Mouse (Mus musculus): ENCODE measurements at regions not wholly inside any gene's neighbourhood (a gene's known extent, or its start where the extent isn't known, plus 50 kb on each side); places are given as distances from the start of the nearest gene placed in this dataset.

DNA sequence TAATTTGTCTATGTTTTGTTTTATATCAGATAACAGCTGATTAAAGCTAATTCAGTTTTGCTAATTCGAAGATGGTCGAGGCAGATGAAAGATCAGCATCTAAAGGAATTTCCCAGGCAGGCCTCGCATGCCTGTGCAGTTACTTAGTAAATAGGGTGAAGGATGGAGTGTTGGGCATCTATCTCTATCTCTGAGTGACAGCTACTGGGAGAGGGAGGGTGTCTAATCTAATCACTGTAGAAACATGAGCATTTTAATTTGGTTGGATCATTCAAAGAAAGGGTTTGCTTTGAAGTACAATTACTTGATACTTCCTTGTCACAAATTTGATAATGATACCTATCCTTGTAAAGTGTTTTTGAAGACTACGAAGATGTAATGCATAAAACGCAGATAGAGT lies 273.8 kb downstream of the Gm11146 start:
- ATAC-seq (ENCODE audit: low FRiP score, low TSS enrichment) (no peak), DNase-seq (ENCODE audit: low spot score) (no peak)
- no peaks in the 10 kb centered on the region for H3K9me3 ChIP-seq (ENCODE audit: control insufficient read depth, low read length)
- 70% methylated on average over 5 of the region's 5 CpGs for WGBS
- no peaks in the 10 kb centered on the region for H3K36me3 ChIP-seq (ENCODE audit: control insufficient read depth, insufficient read depth, low read length)
- H3K4me1 ChIP-seq (replicated peaks; ENCODE audit: control insufficient read depth, insufficient read depth) = no peaks in the 10 kb centered on the region
- no peak overlapping the region for H3K9ac ChIP-seq (ENCODE audit: low read length)
- H3K4me3 ChIP-seq (ENCODE audit: low read depth, low read length) = no peak overlapping the region
- no peaks in the 10 kb centered on the region for H3K27me3 ChIP-seq (ENCODE audit: control insufficient read depth, insufficient read depth, low read length)
- no peak overlapping the region for H3K27ac ChIP-seq (replicated peaks)
- TF ChIP-seq EP300 (optimal IDR thresholded peaks at IDR 0.05) (no peak), CTCF (IDR thresholded peaks at IDR 0.05; ENCODE audit: low read depth) (no peak)
- no peak overlapping the region for H3K4me2 ChIP-seq (replicated peaks; ENCODE audit: low read depth)

- Histone ChIP-seq H3K9me3 (ENCODE audit: control insufficient read depth, low read length) (no peaks in the 10 kb centered on the region), H3K27me3 (ENCODE audit: control insufficient read depth, insufficient read depth, low read length) (no peaks in the 10 kb centered on the region), H3K4me1 (replicated peaks; ENCODE audit: control insufficient read depth, insufficient read depth) (no peaks in the 10 kb centered on the region), H3K27ac (replicated peaks) (no peak overlapping the region), H3K4me2 (replicated peaks; ENCODE audit: low read depth) (no peak overlapping the region), H3K36me3 (ENCODE audit: control insufficient read depth, insufficient read depth, low read length) (no peaks in the 10 kb centered on the region), H3K4me3 (ENCODE audit: low read depth, low read length) (no peak overlapping the region), H3K9ac (ENCODE audit: low read length) (no peak overlapping the region)
- DNase-seq (ENCODE audit: low spot score) (no peak), ATAC-seq (ENCODE audit: low FRiP score, low TSS enrichment) (no peak)
- TF ChIP-seq CTCF (IDR thresholded peaks at IDR 0.05; ENCODE audit: low read depth) (no peak), EP300 (optimal IDR thresholded peaks at IDR 0.05) (no peak)
- 31% methylated on average over 5 of the region's 5 CpGs for WGBS
Observed at GRCm38 (mm10) chr16:77322338-77322737, 279.6 kb downstream of the Gm11146 start.

DNA sequence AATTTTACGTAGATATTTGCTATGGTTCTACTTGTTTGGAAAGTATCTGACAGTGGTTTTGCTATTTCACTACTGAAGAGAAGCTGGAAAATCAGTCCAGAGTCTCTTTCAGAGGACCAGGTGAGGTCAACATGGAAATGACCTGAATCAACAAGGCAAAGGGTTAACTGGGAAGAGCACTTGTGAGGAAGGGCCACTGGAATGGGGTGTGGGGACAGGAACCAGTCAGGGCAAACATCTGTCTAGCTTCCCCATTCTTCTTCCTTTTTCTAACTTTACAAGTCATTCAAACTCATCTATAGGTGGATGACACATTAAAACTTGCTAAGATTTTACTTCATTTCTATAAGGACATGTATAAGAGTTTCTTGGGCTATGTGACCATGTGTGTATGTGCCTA lies 283.7 kb downstream of the Gm11146 start:
- no peak overlapping the region for H3K27ac ChIP-seq (replicated peaks)
- DNase-seq (ENCODE audit: low spot score) = no peak
- no peaks in the 10 kb centered on the region for H3K9me3 ChIP-seq (ENCODE audit: control insufficient read depth, low read length)
- H3K36me3 ChIP-seq (ENCODE audit: control insufficient read depth, insufficient read depth, low read length) = no peaks in the 10 kb centered on the region
- TF ChIP-seq EP300 (optimal IDR thresholded peaks at IDR 0.05) (no peak), CTCF (IDR thresholded peaks at IDR 0.05; ENCODE audit: low read depth) (no peak)
- H3K4me3 ChIP-seq (ENCODE audit: low read depth, low read length) = no peak overlapping the region
- H3K27me3 ChIP-seq (ENCODE audit: control insufficient read depth, insufficient read depth, low read length) = no peaks in the 10 kb centered on the region
- no peaks in the 10 kb centered on the region for H3K4me1 ChIP-seq (replicated peaks; ENCODE audit: control insufficient read depth, insufficient read depth)
- H3K4me2 ChIP-seq (replicated peaks; ENCODE audit: low read depth) = no peak overlapping the region
- WGBS = 94% methylated on average over 1 of the region's 1 CpGs
- no peak overlapping the region for H3K9ac ChIP-seq (ENCODE audit: low read length)
- no peak for ATAC-seq (ENCODE audit: low FRiP score, low TSS enrichment)

- Histone ChIP-seq H3K27me3 (ENCODE audit: control insufficient read depth, insufficient read depth, low read length) (no peaks in the 10 kb centered on the region), H3K4me3 (ENCODE audit: low read depth, low read length) (no peak overlapping the region), H3K9ac (ENCODE audit: low read length) (no peak overlapping the region), H3K36me3 (ENCODE audit: control insufficient read depth, insufficient read depth, low read length) (no peaks in the 10 kb centered on the region), H3K9me3 (ENCODE audit: control insufficient read depth, low read length) (no peaks in the 10 kb centered on the region), H3K4me1 (replicated peaks; ENCODE audit: control insufficient read depth, insufficient read depth) (no peaks in the 10 kb centered on the region), H3K4me2 (replicated peaks; ENCODE audit: low read depth) (no peak overlapping the region), H3K27ac (replicated peaks) (no peak overlapping the region)
- no peak for ATAC-seq (ENCODE audit: low FRiP score, low TSS enrichment)
- TF ChIP-seq EP300 (optimal IDR thresholded peaks at IDR 0.05) (no peak), CTCF (IDR thresholded peaks at IDR 0.05; ENCODE audit: low read depth) (no peak)
- DNase-seq (ENCODE audit: low spot score) = no peak
- whole genome bisulfite sequencing = 30% methylated on average over 1 of the region's 1 CpGs
Observed at GRCm38 (mm10) chr16:77315354-77315753, 286.5 kb downstream of the Gm11146 start.

- no peak for DNase-seq (ENCODE audit: low spot score)
- TF ChIP-seq CTCF (IDR thresholded peaks at IDR 0.05; ENCODE audit: low read depth) = no peak
- no peak for TF ChIP-seq EP300 (optimal IDR thresholded peaks at IDR 0.05)
- Histone ChIP-seq H3K36me3 (ENCODE audit: control insufficient read depth, insufficient read depth, low read length) (no peaks in the 10 kb centered on the region), H3K4me3 (ENCODE audit: low read depth, low read length) (no peak overlapping the region), H3K9ac (ENCODE audit: low read length) (no peak overlapping the region), H3K9me3 (ENCODE audit: control insufficient read depth, low read length) (no peaks in the 10 kb centered on the region), H3K27me3 (ENCODE audit: control insufficient read depth, insufficient read depth, low read length) (no peaks in the 10 kb centered on the region), H3K4me2 (replicated peaks; ENCODE audit: low read depth) (no peak overlapping the region), H3K27ac (replicated peaks) (no peak overlapping the region), H3K4me1 (replicated peaks; ENCODE audit: control insufficient read depth, insufficient read depth) (no peaks in the 10 kb centered on the region)
- ATAC-seq (ENCODE audit: low FRiP score, low TSS enrichment) = no peak
Observed at GRCm38 (mm10) chr16:77313195-77313594, 288.7 kb downstream of the Gm11146 start.

DNA sequence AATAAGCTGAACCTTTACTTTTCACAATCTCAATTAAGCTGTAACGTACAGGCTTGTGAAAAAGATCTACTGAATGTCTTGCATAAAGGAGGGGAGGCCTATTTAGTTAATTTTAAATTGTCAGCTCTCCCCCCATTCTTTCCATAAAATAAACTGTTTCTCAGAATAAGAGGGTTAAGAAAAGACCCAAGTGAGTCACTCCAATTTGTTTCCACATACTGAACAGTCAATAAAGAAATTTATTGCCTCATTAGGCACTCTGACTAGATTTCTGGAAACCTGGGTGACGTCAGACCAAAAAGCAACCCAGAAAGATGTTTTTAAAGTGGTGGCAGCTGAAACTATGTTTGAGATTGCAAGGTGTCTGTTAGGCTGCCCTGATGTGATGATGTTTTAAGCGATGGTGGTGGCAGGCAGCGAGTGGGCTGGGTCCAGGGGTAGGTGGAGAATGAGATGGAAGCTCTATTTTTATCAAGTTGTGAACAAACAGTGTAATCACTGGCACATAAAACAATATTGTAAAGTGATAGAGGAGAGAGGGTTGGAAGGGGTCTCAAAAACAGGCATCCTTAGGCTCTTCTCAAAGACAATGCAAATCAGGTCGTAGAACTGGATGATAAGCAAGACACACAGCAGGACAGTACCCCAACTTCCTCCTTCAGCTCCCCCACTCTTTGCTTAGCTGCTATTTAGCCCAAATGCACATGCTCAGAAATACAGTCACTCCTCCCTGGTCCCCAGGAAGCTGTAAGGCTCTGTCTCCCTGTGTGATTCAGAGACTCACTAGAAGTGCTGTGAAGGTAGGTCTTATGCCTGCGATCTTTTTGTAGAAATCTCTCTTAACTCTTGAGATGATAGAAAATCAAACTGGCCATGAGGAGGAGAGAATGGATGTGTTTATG lies 288.0 kb downstream of the Usp25 start:
- no peaks in the 10 kb centered on the region for H3K27me3 ChIP-seq (ENCODE audit: control insufficient read depth, insufficient read depth, low read length)
- no peak for TF ChIP-seq EP300 (optimal IDR thresholded peaks at IDR 0.05)
- TF ChIP-seq CTCF (IDR thresholded peaks at IDR 0.05; ENCODE audit: low read depth) = no peak
- H3K27ac ChIP-seq (replicated peaks) = no peak overlapping the region
- H3K9me3 ChIP-seq (ENCODE audit: control insufficient read depth, low read length) = no peaks in the 10 kb centered on the region
- no peak overlapping the region for H3K9ac ChIP-seq (ENCODE audit: low read length)
- no peak overlapping the region for H3K4me2 ChIP-seq (replicated peaks; ENCODE audit: low read depth)
- WGBS = 79% methylated on average over 6 of the region's 6 CpGs
- H3K4me1 ChIP-seq (replicated peaks; ENCODE audit: control insufficient read depth, insufficient read depth) = no peaks in the 10 kb centered on the region
- no peaks in the 10 kb centered on the region for H3K36me3 ChIP-seq (ENCODE audit: control insufficient read depth, insufficient read depth, low read length)
- ATAC-seq (ENCODE audit: low FRiP score, low TSS enrichment) = no peak
- H3K4me3 ChIP-seq (ENCODE audit: low read depth, low read length) = no peak overlapping the region
- no peak for DNase-seq (ENCODE audit: low spot score)
